Mouse (Mus musculus): ENCODE measurements around the gene Smap2. TPM values are rescaled to one million over a fixed set of nuclear protein-coding genes. Genes with fewer than 3 reads are reported as not detected.

Gene Smap2
- polyA plus RNA-seq, 1 experiment from 2014 or later: 23.2 TPM

DNA sequence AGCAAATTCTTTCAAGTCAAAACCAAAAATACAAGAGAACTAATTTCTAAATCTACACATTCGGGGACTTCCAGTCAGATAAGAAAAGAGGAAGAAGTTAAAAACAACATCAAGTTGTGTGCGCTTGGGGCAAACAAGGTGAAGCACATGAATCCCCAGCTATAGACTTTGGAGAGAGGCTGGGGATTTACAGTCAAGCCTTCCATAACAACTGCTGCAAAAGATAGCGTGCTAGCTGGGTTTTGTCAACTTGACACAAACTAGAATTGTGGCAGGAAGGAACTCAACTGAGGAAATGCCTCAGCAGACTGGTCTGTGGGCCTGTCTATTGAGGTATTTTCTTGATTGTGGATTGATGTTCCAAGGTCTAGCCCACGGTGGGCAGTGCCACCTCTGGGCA, 12.4 kb downstream of the Smap2 start:
- Histone ChIP-seq H3K27ac (ENCODE audit: low read depth, low read length) (no peak overlapping the region), H3K4me1 (replicated peaks; ENCODE audit: control insufficient read depth, insufficient read depth, low read length) (peaks cover 9% of the 10 kb centered on the region; the same call in 1 of the 2 replicates), H3K4me3 (ENCODE audit: low read depth, low read length) (no peak overlapping the region), H3K36me3 (ENCODE audit: control insufficient read depth, insufficient read depth) (no peaks in the 10 kb centered on the region), H3K9me3 (ENCODE audit: control insufficient read depth) (no peaks in the 10 kb centered on the region), H3K4me2 (replicated peaks; ENCODE audit: low read depth) (no peak overlapping the region), H3K9ac (ENCODE audit: low read depth, low read length) (no peak overlapping the region), H3K27me3 (replicated peaks; ENCODE audit: control insufficient read depth, insufficient read depth, low read length) (no peaks in the 10 kb centered on the region)
- 57% methylated on average over 4 of the region's 4 CpGs for WGBS
- no peak for ATAC-seq
- TF ChIP-seq CTCF (IDR thresholded peaks at IDR 0.05; ENCODE audit: low read depth): no peak

- Histone ChIP-seq H3K4me3 (ENCODE audit: low read depth, low read length) (no peak overlapping the region), H3K36me3 (ENCODE audit: control insufficient read depth, insufficient read depth) (no peaks in the 10 kb centered on the region), H3K9ac (ENCODE audit: low read depth, low read length) (no peak overlapping the region), H3K27ac (ENCODE audit: low read depth, low read length) (no peak overlapping the region), H3K27me3 (replicated peaks; ENCODE audit: control insufficient read depth, insufficient read depth, low read length) (no peaks in the 10 kb centered on the region), H3K9me3 (ENCODE audit: control insufficient read depth) (no peaks in the 10 kb centered on the region), H3K4me1 (replicated peaks; ENCODE audit: control insufficient read depth, insufficient read depth, low read length) (0 out of 2 replicates have a peak, but pooled peaks cover 9% of the 10 kb centered on the region), H3K4me2 (replicated peaks; ENCODE audit: low read depth) (no peak overlapping the region)
- no peak for ATAC-seq
- 28% methylated on average over 3 of the region's 3 CpGs for WGBS
- no peak for TF ChIP-seq CTCF (IDR thresholded peaks at IDR 0.05; ENCODE audit: low read depth)
Observed at GRCm38 (mm10) chr4:121003611-121004091, 13.4 kb downstream of the Smap2 start.

DNA sequence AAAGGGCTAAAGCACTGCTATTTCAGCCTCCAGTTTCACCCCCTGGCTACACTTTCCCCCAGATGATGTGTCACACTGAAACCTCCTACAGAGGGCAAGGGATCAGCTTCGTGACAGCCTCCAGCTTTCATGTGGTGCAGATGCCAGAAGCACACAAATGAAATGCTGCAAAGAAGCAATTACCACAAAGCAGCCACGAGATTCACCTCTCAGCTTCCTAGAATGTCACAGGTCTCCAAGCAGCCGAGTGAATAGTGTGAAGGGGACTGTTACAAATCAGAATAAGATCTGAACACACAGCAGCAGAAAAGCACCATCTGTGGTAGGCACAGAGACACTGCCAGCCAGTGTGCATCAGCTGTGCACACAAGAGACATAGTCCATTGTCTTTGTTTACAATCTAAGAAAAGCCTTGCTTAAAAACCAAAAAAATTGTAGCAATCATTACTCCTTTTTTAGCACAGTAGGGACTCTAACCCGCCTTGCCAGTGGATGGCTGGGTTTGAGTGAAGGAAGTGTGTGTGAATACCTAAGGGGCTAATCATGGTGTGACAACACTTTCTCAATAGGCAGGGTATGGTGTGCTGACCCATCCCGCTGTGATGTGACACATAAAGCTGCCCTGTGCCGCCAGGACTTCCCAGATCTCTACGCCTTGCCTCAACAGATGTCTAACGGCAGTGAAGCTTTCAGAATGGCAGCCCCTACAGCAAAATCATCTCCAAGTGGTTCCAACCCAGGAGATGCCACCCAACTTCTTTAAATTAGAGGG, 14.5 kb downstream of the Smap2 start:
- H3K27ac ChIP-seq (ENCODE audit: low read depth, low read length): no peak overlapping the region
- no peaks in the 10 kb centered on the region for H3K36me3 ChIP-seq (ENCODE audit: control insufficient read depth, insufficient read depth)
- no peak overlapping the region for H3K9ac ChIP-seq (ENCODE audit: low read depth, low read length)
- no peak for ATAC-seq
- 44% methylated on average over 8 of the region's 8 CpGs for WGBS
- no peaks in the 10 kb centered on the region for H3K9me3 ChIP-seq (ENCODE audit: control insufficient read depth)
- TF ChIP-seq CTCF (IDR thresholded peaks at IDR 0.05; ENCODE audit: low read depth): no peak
- no peak overlapping the region for H3K4me3 ChIP-seq (ENCODE audit: low read depth, low read length)
- 0 out of 2 replicates have a peak, but pooled peaks cover 9% of the 10 kb centered on the region for H3K4me1 ChIP-seq (replicated peaks; ENCODE audit: control insufficient read depth, insufficient read depth, low read length)
- H3K4me2 ChIP-seq (replicated peaks; ENCODE audit: low read depth): no peak overlapping the region
- no peaks in the 10 kb centered on the region for H3K27me3 ChIP-seq (replicated peaks; ENCODE audit: control insufficient read depth, insufficient read depth, low read length)

- Histone ChIP-seq H3K4me2 (replicated peaks; ENCODE audit: low read depth) (no peak overlapping the region), H3K36me3 (ENCODE audit: control insufficient read depth, insufficient read depth) (no peaks in the 10 kb centered on the region), H3K4me3 (ENCODE audit: low read depth, low read length) (no peak overlapping the region), H3K27ac (ENCODE audit: low read depth, low read length) (no peak overlapping the region), H3K4me1 (replicated peaks; ENCODE audit: control insufficient read depth, insufficient read depth, low read length) (0 out of 2 replicates have a peak, but pooled peaks cover 4% of the 10 kb centered on the region), H3K9ac (ENCODE audit: low read depth, low read length) (no peak overlapping the region), H3K27me3 (replicated peaks; ENCODE audit: control insufficient read depth, insufficient read depth, low read length) (no peaks in the 10 kb centered on the region), H3K9me3 (ENCODE audit: control insufficient read depth) (no peaks in the 10 kb centered on the region)
- no peak for ATAC-seq
- TF ChIP-seq CTCF (IDR thresholded peaks at IDR 0.05; ENCODE audit: low read depth): no peak
- 56% methylated on average over 1 of the region's 1 CpGs for WGBS
Observed at GRCm38 (mm10) chr4:121001659-121002058, 15.4 kb downstream of the Smap2 start.

- Histone ChIP-seq H3K4me3 (ENCODE audit: low read depth, low read length) (no peak overlapping the region), H3K4me2 (replicated peaks; ENCODE audit: low read depth) (no peak overlapping the region), H3K27me3 (replicated peaks; ENCODE audit: control insufficient read depth, insufficient read depth, low read length) (no peaks in the 10 kb centered on the region), H3K36me3 (ENCODE audit: control insufficient read depth, insufficient read depth) (no peaks in the 10 kb centered on the region), H3K9me3 (ENCODE audit: control insufficient read depth) (no peaks in the 10 kb centered on the region), H3K4me1 (replicated peaks; ENCODE audit: control insufficient read depth, insufficient read depth, low read length) (0 out of 2 replicates have a peak, but pooled peaks cover 4% of the 10 kb centered on the region), H3K9ac (ENCODE audit: low read depth, low read length) (no peak overlapping the region), H3K27ac (ENCODE audit: low read depth, low read length) (no peak overlapping the region)
- WGBS: 87% methylated on average over 2 of the region's 2 CpGs
- ATAC-seq: no peak
- peak; percentile 19; the same call in 1 of the 2 replicates for TF ChIP-seq CTCF (IDR thresholded peaks at IDR 0.05; ENCODE audit: low read depth)
Observed at GRCm38 (mm10) chr4:121001042-121001441, 16.0 kb downstream of the Smap2 start.

DNA sequence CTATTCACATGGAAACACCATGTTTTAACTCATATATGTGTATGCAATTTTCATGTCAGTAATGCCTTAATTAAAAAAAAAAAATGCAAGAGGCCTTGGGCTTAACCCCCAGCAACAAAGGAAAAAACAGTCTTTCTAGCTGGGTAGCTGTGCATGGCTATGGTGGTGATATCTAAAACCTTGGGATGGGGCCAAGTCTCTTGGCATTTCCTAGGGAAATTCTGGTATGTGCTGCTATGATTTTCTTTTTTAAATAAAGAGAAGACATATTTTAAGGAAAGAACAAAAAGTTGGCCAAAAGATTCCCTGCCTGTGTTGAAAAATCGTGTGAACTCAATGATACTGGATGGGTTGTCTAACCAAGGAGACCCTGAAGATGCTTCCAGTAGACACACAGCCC, 21.1 kb downstream of the Smap2 start:
- Histone ChIP-seq H3K4me2 (replicated peaks; ENCODE audit: low read depth) (no peak overlapping the region), H3K27me3 (replicated peaks; ENCODE audit: control insufficient read depth, insufficient read depth, low read length) (no peaks in the 10 kb centered on the region), H3K36me3 (ENCODE audit: control insufficient read depth, insufficient read depth) (no peaks in the 10 kb centered on the region), H3K4me1 (replicated peaks; ENCODE audit: control insufficient read depth, insufficient read depth, low read length) (no peaks in the 10 kb centered on the region), H3K27ac (ENCODE audit: low read depth, low read length) (no peak overlapping the region), H3K9ac (ENCODE audit: low read depth, low read length) (no peak overlapping the region), H3K4me3 (ENCODE audit: low read depth, low read length) (no peak overlapping the region), H3K9me3 (ENCODE audit: control insufficient read depth) (no peaks in the 10 kb centered on the region)
- WGBS: 94% methylated on average over 1 of the region's 1 CpGs
- ATAC-seq: no peak
- TF ChIP-seq CTCF (IDR thresholded peaks at IDR 0.05; ENCODE audit: low read depth): no peak

Data from intestine, postnatal 0 days (tissue).